Mouse (Mus musculus) hindbrain, embryonic 15.5 days (tissue): ENCODE measurements around the gene Pttg1. TPM values are rescaled to one million over a fixed set of nuclear protein-coding genes. Genes with fewer than 3 reads are reported as not detected.

Experiments used
- ATAC-seq: fragments of 200-750 bp; cut with Nextera tagmentation; 2 replicates; pipeline ENCODE4 v1.8.0; 2017; ENCODE audit warnings: low read depth, moderate number of reproducible peaks, moderate TSS enrichment; ENCODE audit not compliant: low FRiP score
- H3K27ac ChIP-seq: fragments of 300-500 bp; sonication (generic); replicated peaks from 2 replicates; pipeline ENCODE4 v1.5.1; 2015; ENCODE audit warnings: mild to moderate bottlenecking, inconsistent platforms
- H3K27me3 ChIP-seq: fragments of 300-500 bp; sonication (generic); 2 replicates; pipeline ENCODE4 v1.6.1; 2015; ENCODE audit warnings: control low read depth, inconsistent platforms
- H3K36me3 ChIP-seq: fragments of 300-500 bp; sonication (generic); 2 replicates; pipeline ENCODE4 v1.6.1; 2015; ENCODE audit warnings: control low read depth, inconsistent platforms
- H3K4me1 ChIP-seq: fragments of 300-500 bp; sonication (generic); replicated peaks from 2 replicates; pipeline ENCODE4 v1.6.1; 2015; ENCODE audit warnings: control low read depth, inconsistent platforms
- H3K4me2 ChIP-seq: fragments of 300-500 bp; sonication (generic); 2 replicates; pipeline ENCODE4 v1.6.1; 2015; ENCODE audit warnings: moderate library complexity, mild to moderate bottlenecking, inconsistent platforms
- H3K4me3 ChIP-seq: fragments of 300-500 bp; sonication (generic); 2 replicates; pipeline ENCODE4 v1.5.1; 2015; ENCODE audit warnings: mild to moderate bottlenecking, inconsistent platforms
- H3K9ac ChIP-seq: fragments of 300-500 bp; sonication (generic); 2 replicates; pipeline ENCODE4 v1.6.1; 2015; ENCODE audit warnings: inconsistent platforms
- H3K9me3 ChIP-seq: fragments of 300-500 bp; sonication (generic); 2 replicates; pipeline ENCODE4 v1.6.1; 2016; ENCODE audit warnings: control low read depth, inconsistent platforms
- WGBS: fragments of 180-500 bp; shearing (Covaris S2); methylation state at CpG from one replicate; pipeline ENCODE4 v1.1.7; 2015; 5-methylcytosine and 5-hydroxymethylcytosine counted together
- polyA plus RNA-seq: library from polyadenylated mRNA; unstranded; fragments of >200 nt; fragmentation: Nextera tagmentation; extraction: Ambion mirVana; gene quantifications from 2 replicates; pipeline ENCODE4 v1.2.1, GENCODE M21; 2015

The Pttg1 gene
- polyA plus RNA-seq, 1 experiment from 2014 or later: 48.2 TPM

GRCm38 (mm10) chr11:43404150-43404807, 21.8 kb downstream of the Pttg1 start:
- Histone ChIP-seq H3K27ac (no peak overlapping the region), H3K9ac (no peak overlapping the region), H3K36me3 (no peaks in the 10 kb centered on the region), H3K9me3 (0 out of 2 replicates have a peak, but pooled peaks cover 7% of the 10 kb centered on the region), H3K4me1 (no peaks in the 10 kb centered on the region), H3K27me3 (no peaks in the 10 kb centered on the region), H3K4me3 (no peak overlapping the region), H3K4me2 (no peak overlapping the region)
- ATAC-seq: no peak
- WGBS: 91% methylated on average over 15 of the region's 15 CpGs

- Histone ChIP-seq H3K4me3 (no peak overlapping the region), H3K4me2 (no peak overlapping the region), H3K9ac (no peak overlapping the region), H3K4me1 (no peaks in the 10 kb centered on the region), H3K27ac (no peak overlapping the region), H3K36me3 (no peaks in the 10 kb centered on the region), H3K27me3 (no peaks in the 10 kb centered on the region), H3K9me3 (0 out of 2 replicates have a peak, but pooled peaks cover 7% of the 10 kb centered on the region)
- ATAC-seq: no peak
- WGBS: 96% methylated on average over 1 of the region's 1 CpGs
Measured at GRCm38 (mm10) chr11:43400131-43400530, 25.9 kb downstream of the Pttg1 start.

GRCm38 (mm10) chr11:43399297-43399696, 26.8 kb downstream of the Pttg1 start:
- Histone ChIP-seq H3K9me3 (0 out of 2 replicates have a peak, but pooled peaks cover under 1% of the 10 kb centered on the region), H3K9ac (no peak overlapping the region), H3K4me1 (no peaks in the 10 kb centered on the region), H3K4me3 (no peak overlapping the region), H3K27ac (no peak overlapping the region), H3K36me3 (no peaks in the 10 kb centered on the region), H3K4me2 (no peak overlapping the region), H3K27me3 (no peaks in the 10 kb centered on the region)
- ATAC-seq: no peak
- WGBS: 47% methylated on average over 4 of the region's 4 CpGs

DNA sequence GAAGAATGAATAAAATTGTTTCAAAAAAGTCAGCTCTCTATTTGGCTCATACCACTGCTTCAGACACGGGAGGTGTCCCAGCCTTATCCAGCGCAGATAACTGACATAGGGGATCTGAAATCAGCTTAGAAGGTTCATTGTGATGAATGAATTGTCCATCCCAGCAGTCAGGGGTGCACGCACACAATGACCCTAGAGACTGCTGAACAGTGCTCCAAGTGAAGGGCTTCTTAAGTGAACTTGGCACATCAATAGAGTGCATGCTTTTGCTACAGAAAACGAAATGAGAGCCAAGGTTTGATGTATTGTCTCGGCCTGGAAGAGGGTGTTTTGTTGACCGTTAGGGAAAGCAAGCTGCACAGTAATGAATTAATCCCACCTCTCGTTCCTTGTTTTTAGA, 29.4 kb downstream of the Pttg1 start:
- Histone ChIP-seq H3K9ac (no peak overlapping the region), H3K27me3 (no peaks in the 10 kb centered on the region), H3K4me3 (no peak overlapping the region), H3K4me2 (no peak overlapping the region), H3K27ac (no peak overlapping the region), H3K4me1 (no peaks in the 10 kb centered on the region), H3K9me3 (no peaks in the 10 kb centered on the region), H3K36me3 (no peaks in the 10 kb centered on the region)
- 60% methylated on average over 7 of the region's 7 CpGs for whole genome bisulfite sequencing
- ATAC-seq: no peak

GRCm38 (mm10) chr11:43396246-43396645, 29.8 kb downstream of the Pttg1 start:
- H3K27ac ChIP-seq: no peak overlapping the region
- H3K36me3 ChIP-seq: no peaks in the 10 kb centered on the region
- WGBS: 96% methylated on average over 4 of the region's 4 CpGs
- no peak overlapping the region for H3K4me2 ChIP-seq
- H3K4me1 ChIP-seq: no peaks in the 10 kb centered on the region
- H3K27me3 ChIP-seq: no peaks in the 10 kb centered on the region
- no peak overlapping the region for H3K4me3 ChIP-seq
- H3K9ac ChIP-seq: no peak overlapping the region
- no peaks in the 10 kb centered on the region for H3K9me3 ChIP-seq
- no peak for ATAC-seq

DNA sequence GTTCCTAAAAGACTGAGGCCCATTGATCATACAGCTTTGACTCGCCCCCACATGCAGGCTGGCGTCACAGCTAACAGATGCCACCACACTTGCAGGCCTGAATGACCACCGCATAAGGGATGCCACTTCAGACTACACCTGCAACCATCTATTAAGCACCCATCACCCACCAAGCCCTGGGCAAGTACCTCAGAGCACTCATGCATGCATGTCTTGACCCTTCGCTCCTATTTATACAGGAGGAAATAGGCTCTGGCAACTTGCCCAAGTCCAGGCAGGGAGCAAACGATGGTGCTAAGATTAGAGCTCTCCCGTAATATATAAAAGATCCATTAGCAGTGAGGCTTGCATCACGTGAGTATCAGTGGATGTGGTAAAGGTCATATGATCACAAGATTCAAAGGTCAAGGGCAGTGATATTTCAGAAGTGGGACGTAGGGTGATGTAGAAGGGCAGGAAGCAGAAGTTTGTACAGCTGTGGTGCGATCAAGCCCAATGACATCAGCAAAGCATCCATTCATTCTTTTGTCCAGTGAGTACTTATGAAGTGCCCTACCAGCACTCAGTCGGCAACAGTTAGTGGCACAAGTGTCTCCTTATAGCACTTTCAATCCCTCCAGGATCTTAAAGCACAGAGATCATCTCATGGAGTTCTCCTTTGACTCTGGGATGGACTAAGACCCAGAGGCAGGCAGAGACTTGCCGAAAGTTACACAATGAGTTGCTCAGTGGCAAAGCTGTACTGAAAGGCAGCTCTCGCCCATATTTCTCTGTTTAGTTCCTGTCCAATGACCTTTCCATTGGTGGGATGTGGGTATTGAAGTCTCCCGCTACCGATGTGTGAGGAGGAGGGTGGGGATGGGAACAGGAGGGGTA, 30.7 kb downstream of the Pttg1 start:
- WGBS: 83% methylated on average over 14 of the region's 14 CpGs

DNA sequence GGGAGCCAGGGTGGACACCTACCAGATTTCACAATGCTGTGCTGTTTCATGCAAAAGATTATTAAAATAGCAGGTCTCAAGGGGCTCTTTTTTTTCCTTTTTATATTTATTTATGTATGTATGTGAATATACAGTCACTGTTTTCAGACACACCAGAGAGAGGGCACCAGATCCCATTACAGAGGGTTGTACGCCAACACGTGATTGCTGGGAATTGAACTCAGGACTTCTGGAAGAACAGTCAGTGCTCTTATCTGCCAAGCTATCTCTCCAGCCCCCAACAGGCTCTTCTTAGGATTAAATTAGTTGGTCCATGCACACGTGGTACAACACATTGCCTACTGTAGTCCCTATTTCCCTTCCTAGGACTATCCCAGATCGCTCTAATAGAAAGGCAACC, 32.7 kb downstream of the Pttg1 start:
- no peak overlapping the region for H3K9ac ChIP-seq
- H3K27ac ChIP-seq: no peak overlapping the region
- H3K4me2 ChIP-seq: no peak overlapping the region
- no peaks in the 10 kb centered on the region for H3K36me3 ChIP-seq
- no peaks in the 10 kb centered on the region for H3K27me3 ChIP-seq
- no peaks in the 10 kb centered on the region for H3K9me3 ChIP-seq
- H3K4me1 ChIP-seq: no peaks in the 10 kb centered on the region
- 86% methylated on average over 4 of the region's 4 CpGs for WGBS
- H3K4me3 ChIP-seq: no peak overlapping the region
- ATAC-seq: no peak

More for the DNA sequence above, 30.7 kb downstream of the Pttg1 start:
- no peaks in the 10 kb centered on the region for H3K36me3 ChIP-seq
- H3K4me3 ChIP-seq: no peak overlapping the region
- no peaks in the 10 kb centered on the region for H3K4me1 ChIP-seq
- no peak overlapping the region for H3K4me2 ChIP-seq
- H3K9me3 ChIP-seq: no peaks in the 10 kb centered on the region
- no peaks in the 10 kb centered on the region for H3K27me3 ChIP-seq
- no peak overlapping the region for H3K9ac ChIP-seq
- no peak overlapping the region for H3K27ac ChIP-seq
- ATAC-seq: no peak

DNA sequence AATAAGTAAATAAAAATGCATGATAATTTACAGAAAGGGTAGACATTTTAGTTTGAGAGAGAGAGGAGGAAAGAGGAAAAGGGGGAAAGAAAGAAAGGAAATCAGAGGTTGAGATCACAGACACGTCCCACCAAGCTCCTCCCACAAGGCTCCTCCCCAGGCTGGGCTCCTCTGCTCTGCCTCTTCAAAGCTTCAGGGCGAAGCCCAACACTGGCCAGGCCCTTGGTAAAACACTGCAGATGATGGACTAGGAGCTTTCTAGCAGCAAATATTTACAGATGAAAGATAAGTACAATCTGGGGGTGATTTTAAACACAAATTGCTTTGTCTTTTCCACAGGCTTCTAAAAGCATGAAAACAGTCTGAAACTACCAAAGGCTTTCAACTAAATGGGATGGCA, 33.3 kb downstream of the Pttg1 start:
- Histone ChIP-seq H3K36me3 (no peaks in the 10 kb centered on the region), H3K9ac (no peak overlapping the region), H3K27ac (no peak overlapping the region), H3K4me3 (no peak overlapping the region), H3K27me3 (no peaks in the 10 kb centered on the region), H3K4me2 (no peak overlapping the region), H3K9me3 (no peaks in the 10 kb centered on the region), H3K4me1 (no peaks in the 10 kb centered on the region)
- ATAC-seq: no peak
- WGBS: 49% methylated on average over 2 of the region's 2 CpGs

GRCm38 (mm10) chr11:43389118-43389517, 36.9 kb downstream of the Pttg1 start:
- no peaks in the 10 kb centered on the region for H3K9me3 ChIP-seq
- no peak overlapping the region for H3K4me3 ChIP-seq
- H3K36me3 ChIP-seq: no peaks in the 10 kb centered on the region
- no peak overlapping the region for H3K9ac ChIP-seq
- H3K4me1 ChIP-seq: peaks cover 15% of the 10 kb centered on the region
- H3K4me2 ChIP-seq: no peak overlapping the region
- no peaks in the 10 kb centered on the region for H3K27me3 ChIP-seq
- WGBS: 88% methylated on average over 7 of the region's 7 CpGs
- H3K27ac ChIP-seq: no peak overlapping the region
- no peak for ATAC-seq

GRCm38 (mm10) chr11:43388122-43389097, 37.6 kb downstream of the Pttg1 start:
- peaks cover 15% of the 10 kb centered on the region for H3K4me1 ChIP-seq
- no peak overlapping the region for H3K27ac ChIP-seq
- no peak overlapping the region for H3K9ac ChIP-seq
- H3K36me3 ChIP-seq: no peaks in the 10 kb centered on the region
- H3K4me2 ChIP-seq: no peak overlapping the region
- WGBS: 86% methylated on average over 21 of the region's 21 CpGs
- H3K27me3 ChIP-seq: no peaks in the 10 kb centered on the region
- H3K4me3 ChIP-seq: no peak overlapping the region
- no peaks in the 10 kb centered on the region for H3K9me3 ChIP-seq
- ATAC-seq: no peak

- no peak for ATAC-seq
- peaks cover 15% of the 10 kb centered on the region for H3K4me1 ChIP-seq
Measured at GRCm38 (mm10) chr11:43387004-43387880, 38.8 kb downstream of the Pttg1 start.

More at GRCm38 (mm10) chr11:43387004-43387880, 38.8 kb downstream of the Pttg1 start:
- Histone ChIP-seq H3K27ac (no peak overlapping the region), H3K4me3 (no peak overlapping the region), H3K36me3 (no peaks in the 10 kb centered on the region), H3K27me3 (no peaks in the 10 kb centered on the region), H3K9ac (no peak overlapping the region), H3K9me3 (no peaks in the 10 kb centered on the region), H3K4me2 (no peak overlapping the region)
- 91% methylated on average over 14 of the region's 14 CpGs for WGBS
